Mouse (Mus musculus) ES-Bruce4 (cell line): ENCODE data around the gene Eif3l. TPM values are rescaled to one million over a fixed set of nuclear protein-coding genes. Genes with fewer than 3 reads are reported as not detected.

Experiments
- H3K27ac ChIP-seq: 2 replicates; pipeline ENCODE4 v1.5.1; 2012; ENCODE audit warnings: low read length, inconsistent platforms; ENCODE audit not compliant: insufficient read depth
- H3K27me3 ChIP-seq: 2 replicates; pipeline ENCODE4 v1.6.1; 2012; ENCODE audit warnings: mild to moderate bottlenecking, low read length, inconsistent platforms; ENCODE audit not compliant: control insufficient read depth, poor library complexity, insufficient read depth, severe bottlenecking
- H3K36me3 ChIP-seq: 2 replicates; pipeline ENCODE4 v1.6.1; 2012; ENCODE audit warnings: inconsistent platforms, mild to moderate bottlenecking, low read length, moderate library complexity; ENCODE audit not compliant: control insufficient read depth, poor library complexity, insufficient read depth, severe bottlenecking
- H3K4me1 ChIP-seq: one replicate; pipeline ENCODE4 v1.8.1; 2011; ENCODE audit warnings: low read length; ENCODE audit not compliant: control insufficient read depth, insufficient read depth
- H3K4me3 ChIP-seq: 2 replicates; pipeline ENCODE4 v1.5.1; 2011; ENCODE audit warnings: low read depth, mild to moderate bottlenecking, low read length
- H3K9ac ChIP-seq: 2 replicates; pipeline ENCODE4 v1.6.1; 2012; ENCODE audit warnings: low read depth, mild to moderate bottlenecking, inconsistent platforms; ENCODE audit not compliant: poor library complexity, severe bottlenecking
- H3K9me3 ChIP-seq: replicated peaks from 2 replicates; pipeline ENCODE4 v1.6.1; 2012; ENCODE audit warnings: mild to moderate bottlenecking, low read length, inconsistent platforms; ENCODE audit not compliant: control insufficient read depth, poor library complexity, insufficient read depth, severe bottlenecking
- CTCF ChIP-seq: IDR thresholded peaks from one replicate; pipeline ENCODE4 v1.8.1; 2011; ENCODE audit warnings: low read depth, low read length
- EP300 ChIP-seq: IDR thresholded peaks from 2 replicates; pipeline ENCODE4 v1.6.1; 2011; ENCODE audit warnings: low read depth, low read length; ENCODE audit not compliant: insufficient read depth
- POLR2A ChIP-seq: IDR thresholded peaks from one replicate; pipeline ENCODE4 v1.8.1; 2011; ENCODE audit warnings: low read length; ENCODE audit not compliant: insufficient read depth
- polyA plus RNA-seq: library from polyadenylated mRNA; stranded (reverse); fragments of >200 nt; gene quantifications from 2 replicates; pipeline ENCODE4 v1.2.4, GENCODE M21; 2011; ENCODE audit warnings: low read depth; ENCODE audit not compliant: missing spikeins, insufficient read depth, insufficient read length

The Eif3l gene
- polyA plus RNA-seq, 1 experiment, result 608 TPM

DNA sequence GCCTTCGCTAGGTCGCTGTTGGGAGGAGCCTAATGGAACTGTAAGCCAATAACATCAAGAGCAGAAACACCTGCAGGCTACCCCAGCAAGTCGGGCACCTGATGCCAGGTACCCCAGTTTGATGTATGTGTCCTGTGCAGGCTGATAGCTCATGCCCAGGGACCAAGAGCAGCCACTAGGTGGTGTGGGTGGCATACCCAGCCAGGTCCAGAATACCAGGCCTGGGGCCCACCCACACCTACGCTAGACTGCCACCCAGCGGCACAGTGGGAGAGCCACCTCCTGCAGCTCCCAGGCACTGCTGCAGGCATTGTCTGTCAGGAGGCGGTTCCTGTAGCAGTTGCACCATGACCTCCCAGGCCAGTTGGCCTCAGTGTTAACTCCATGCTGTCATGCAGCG, 36.1 kb upstream of the Eif3l start:
- Histone ChIP-seq H3K36me3 (peaks cover 9% of the 10 kb centered on the region; the same call in 1 of the 2 replicates), H3K27ac (no peak overlapping the region), H3K9me3 (no peaks in the 10 kb centered on the region), H3K27me3 (no peaks in the 10 kb centered on the region), H3K4me1 (peaks cover 5% of the 10 kb centered on the region), H3K9ac (no peak overlapping the region), H3K4me3 (no peak overlapping the region)
- TF ChIP-seq EP300 (peak; percentile 48; the same call in 1 of the 2 replicates), POLR2A (no peak), CTCF (peak; percentile 95)

DNA sequence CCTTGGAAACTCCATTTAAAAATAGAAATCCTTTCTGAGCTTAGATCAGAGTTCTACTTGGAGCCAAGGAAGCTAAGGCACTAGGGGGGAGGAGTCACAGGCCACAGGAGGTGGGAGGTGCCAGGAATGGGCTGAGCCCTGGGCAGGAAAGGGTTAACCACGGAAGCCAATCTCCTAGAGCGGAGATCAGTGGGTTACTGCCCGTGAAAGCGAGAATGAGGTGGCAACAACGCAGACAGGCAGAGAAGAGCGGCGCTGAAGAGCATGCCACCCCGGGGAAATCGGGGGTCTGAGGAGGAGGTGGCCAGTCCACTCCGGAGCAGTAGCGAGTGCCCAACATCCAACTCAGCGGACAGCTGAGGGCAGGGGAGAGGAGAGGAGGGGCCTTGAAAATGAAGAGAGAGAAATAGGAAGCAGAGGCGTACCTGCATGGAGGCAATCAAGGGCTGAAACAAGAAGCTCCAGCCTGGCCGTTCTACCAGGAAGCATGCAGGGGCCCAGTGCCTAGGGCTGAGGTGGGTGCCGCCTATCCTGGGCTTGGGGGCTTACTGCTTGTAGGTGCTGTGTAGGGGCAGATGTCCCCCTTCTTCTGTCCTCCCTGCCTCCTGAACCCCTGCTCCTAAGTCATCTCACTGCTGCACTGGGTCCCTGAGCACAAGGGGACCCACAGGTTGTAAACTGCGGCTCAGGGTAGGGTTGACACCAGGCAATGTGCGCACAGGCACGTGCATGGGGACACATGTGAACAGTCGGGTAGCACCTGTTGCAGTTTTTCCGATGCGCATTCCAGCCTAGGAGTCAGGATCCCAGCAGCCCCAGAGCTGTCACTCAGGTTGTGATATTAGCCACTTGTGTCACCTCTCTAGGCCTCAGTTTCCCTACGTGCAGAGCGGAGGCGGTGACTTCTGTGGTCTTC, 34.2 kb upstream of the Eif3l start:
- no peak overlapping the region for H3K27ac ChIP-seq
- no peaks in the 10 kb centered on the region for H3K27me3 ChIP-seq
- H3K9ac ChIP-seq, result no peak overlapping the region; the same call in 1 of the 2 replicates
- no peaks in the 10 kb centered on the region for H3K9me3 ChIP-seq
- peaks cover 9% of the 10 kb centered on the region; the same call in 1 of the 2 replicates for H3K36me3 ChIP-seq
- peak overlapping the region; percentile 30 for H3K4me3 ChIP-seq
- TF ChIP-seq POLR2A, result no peak
- no peak for TF ChIP-seq EP300
- no peak for TF ChIP-seq CTCF
- peaks cover 5% of the 10 kb centered on the region for H3K4me1 ChIP-seq

DNA sequence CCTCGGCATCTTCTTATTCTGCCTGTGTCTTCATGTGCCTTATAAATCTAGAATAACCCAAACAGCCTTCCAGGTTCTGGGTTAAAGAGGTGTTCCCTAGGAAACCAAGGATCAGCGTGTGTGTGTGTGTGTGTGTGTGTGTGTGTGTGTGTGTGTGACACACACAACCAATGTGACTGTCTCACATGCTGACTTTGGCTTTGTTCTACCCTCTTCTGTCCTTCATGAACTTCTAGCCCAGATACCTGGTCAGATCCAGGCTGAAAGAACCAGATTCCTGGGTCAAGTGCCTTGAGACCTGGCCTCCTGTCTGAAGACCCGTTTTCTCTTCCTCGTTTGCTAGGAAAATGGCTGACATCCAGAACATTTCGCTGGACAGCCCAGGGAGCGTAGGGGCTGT, 33.4 kb upstream of the Eif3l start, which contains the start of gene Galr3:
TSS of gene Galr3 (plus strand) at position 301 of the 400 bp plus-strand sequence.
- peaks cover 5% of the 10 kb centered on the region for H3K4me1 ChIP-seq
- TF ChIP-seq EP300 (no peak), POLR2A (no peak), CTCF (no peak)
- H3K27me3 ChIP-seq, result no peaks in the 10 kb centered on the region
- H3K4me3 ChIP-seq, result peak within 1 kb of the TSS; percentile 55
- peak within 1 kb of the TSS; percentile 75 for H3K9ac ChIP-seq
- 0 out of 2 replicates have a peak, but pooled peaks cover 5% of the 10 kb centered on the region for H3K36me3 ChIP-seq
- no peaks in the 10 kb centered on the region for H3K9me3 ChIP-seq
- no peak within 1 kb of the TSS for H3K27ac ChIP-seq

DNA sequence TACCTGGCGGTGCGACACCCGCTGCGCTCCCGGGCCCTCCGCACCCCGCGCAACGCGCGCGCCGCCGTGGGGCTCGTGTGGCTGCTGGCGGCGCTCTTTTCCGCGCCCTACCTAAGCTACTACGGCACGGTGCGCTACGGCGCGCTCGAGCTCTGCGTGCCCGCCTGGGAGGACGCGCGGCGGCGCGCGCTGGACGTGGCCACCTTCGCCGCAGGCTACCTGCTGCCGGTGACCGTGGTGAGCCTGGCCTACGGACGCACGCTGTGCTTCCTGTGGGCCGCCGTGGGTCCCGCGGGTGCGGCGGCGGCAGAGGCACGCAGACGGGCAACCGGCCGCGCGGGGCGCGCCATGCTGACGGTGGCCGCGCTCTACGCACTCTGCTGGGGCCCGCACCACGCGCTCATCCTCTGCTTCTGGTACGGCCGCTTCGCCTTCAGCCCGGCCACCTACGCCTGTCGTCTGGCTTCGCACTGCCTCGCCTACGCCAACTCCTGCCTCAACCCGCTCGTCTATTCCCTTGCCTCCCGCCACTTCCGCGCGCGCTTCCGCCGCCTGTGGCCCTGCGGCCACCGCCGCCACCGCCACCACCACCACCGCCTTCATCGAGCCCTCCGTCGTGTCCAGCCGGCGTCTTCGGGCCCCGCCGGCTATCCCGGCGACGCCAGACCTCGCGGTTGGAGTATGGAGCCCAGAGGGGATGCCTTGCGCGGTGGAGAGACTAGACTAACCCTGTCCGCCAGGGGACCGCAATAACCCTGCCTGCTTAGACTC, 32.1 kb upstream of the Eif3l start:
- Histone ChIP-seq H3K9me3 (no peaks in the 10 kb centered on the region), H3K27me3 (no peaks in the 10 kb centered on the region), H3K4me1 (peaks cover 4% of the 10 kb centered on the region), H3K27ac (no peak overlapping the region), H3K4me3 (peak overlapping the region; percentile 55), H3K9ac (peak overlapping the region; percentile 75), H3K36me3 (no peaks in the 10 kb centered on the region)
- TF ChIP-seq EP300, result no peak

DNA sequence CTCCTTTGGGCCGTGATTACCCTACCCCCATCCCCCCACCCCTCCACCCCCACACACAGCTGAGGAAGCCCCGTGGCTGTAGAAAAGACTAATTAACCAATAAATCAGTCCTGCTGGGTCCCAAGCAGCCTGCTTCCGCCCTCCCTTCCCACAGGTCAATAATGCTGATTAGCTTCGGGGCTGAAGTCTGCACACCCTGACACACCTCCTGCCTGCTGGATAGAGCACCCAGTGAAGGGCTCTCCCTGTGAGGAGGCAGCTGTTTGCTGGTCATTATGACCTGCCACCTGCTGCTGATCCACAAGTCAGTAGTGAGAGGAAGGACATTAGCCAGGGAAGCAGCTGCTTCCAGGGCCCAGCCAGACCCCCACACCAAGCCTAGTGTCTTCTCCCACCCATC, 30.1 kb upstream of the Eif3l start:
- no peak overlapping the region for H3K27ac ChIP-seq
- peaks cover 2% of the 10 kb centered on the region for H3K4me1 ChIP-seq
- no peaks in the 10 kb centered on the region for H3K27me3 ChIP-seq

DNA sequence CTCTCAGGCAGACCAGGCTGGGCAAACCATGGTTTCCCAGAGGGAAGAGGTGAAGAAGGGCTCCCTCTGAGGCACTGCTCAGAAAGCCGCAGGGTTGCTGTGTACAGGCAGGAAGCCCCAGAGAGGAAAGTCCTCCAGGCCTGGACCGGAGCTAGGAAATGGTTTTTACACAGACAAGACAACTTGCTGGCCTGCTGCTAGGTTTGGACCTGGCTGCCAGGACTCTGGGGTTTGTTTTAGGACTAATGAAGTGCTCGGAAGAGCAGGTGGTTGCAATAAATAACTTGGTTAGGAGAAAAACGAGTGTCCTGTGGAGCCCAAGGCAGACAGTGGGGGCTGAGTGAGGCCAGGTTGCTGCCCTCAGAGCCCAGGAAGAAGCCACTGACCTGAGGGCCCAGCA, 26.8 kb upstream of the Eif3l start:
- TF ChIP-seq CTCF, result no peak
- no peak for TF ChIP-seq EP300
- TF ChIP-seq POLR2A, result no peak
- Histone ChIP-seq H3K9ac (no peak overlapping the region), H3K27me3 (no peaks in the 10 kb centered on the region), H3K36me3 (no peaks in the 10 kb centered on the region), H3K4me1 (peaks cover 5% of the 10 kb centered on the region), H3K9me3 (no peaks in the 10 kb centered on the region), H3K4me3 (no peak overlapping the region), H3K27ac (no peak overlapping the region)

More for the DNA sequence above, 30.1 kb upstream of the Eif3l start:
- H3K36me3 ChIP-seq, result no peaks in the 10 kb centered on the region
- H3K9me3 ChIP-seq, result no peaks in the 10 kb centered on the region
- TF ChIP-seq CTCF (no peak), EP300 (no peak), POLR2A (no peak)
- H3K4me3 ChIP-seq, result no peak overlapping the region
- no peak overlapping the region for H3K9ac ChIP-seq
